Mouse (Mus musculus): ENCODE data around the gene Gm1113.

The Gm1113 gene

GRCm38 (mm10) chr9:35523941-35524411 lies 5.9 kb upstream of the Gm1113 start:
- peak; percentile 83 for DNase-seq

- DNase-seq: peak; percentile 49
Observed at GRCm38 (mm10) chr9:35523541-35523940, 5.5 kb upstream of the Gm1113 start.

GRCm38 (mm10) chr9:35522821-35523515 lies 4.9 kb upstream of the Gm1113 start:
- DNase-seq: no peak

GRCm38 (mm10) chr9:35522241-35522640 lies 4.2 kb upstream of the Gm1113 start:
- DNase-seq: no peak

- no peak for DNase-seq
Observed at GRCm38 (mm10) chr9:35520631-35521348, 2.7 kb upstream of the Gm1113 start.

- DNase-seq: no peak
Observed at GRCm38 (mm10) chr9:35516711-35517110, 1.4 kb downstream of the Gm1113 start.

- no peak for DNase-seq
Observed at GRCm38 (mm10) chr9:35516182-35516581, 1.9 kb downstream of the Gm1113 start.

- no peak for DNase-seq
Observed at GRCm38 (mm10) chr9:35513900-35514299, 4.2 kb downstream of the Gm1113 start.

GRCm38 (mm10) chr9:35508234-35508633 lies 9.8 kb downstream of the Gm1113 start:
- no peak for DNase-seq

GRCm38 (mm10) chr9:35502361-35503000 lies 15.6 kb downstream of the Gm1113 start:
- no peak for DNase-seq

- no peak for DNase-seq
Observed at GRCm38 (mm10) chr9:35499946-35500345, 18.1 kb downstream of the Gm1113 start.

- no peak for DNase-seq
Observed at GRCm38 (mm10) chr9:35495471-35495870, 22.6 kb downstream of the Gm1113 start.

GRCm38 (mm10) chr9:35494937-35495336 lies 23.1 kb downstream of the Gm1113 start:
- peak; percentile 15 for DNase-seq

GRCm38 (mm10) chr9:35493733-35494092 lies 24.4 kb downstream of the Gm1113 start:
- DNase-seq: no peak

GRCm38 (mm10) chr9:35493033-35493732 lies 24.9 kb downstream of the Gm1113 start:
- DNase-seq: peak; percentile 59

- no peak for DNase-seq
Observed at GRCm38 (mm10) chr9:35491109-35491866, 26.8 kb downstream of the Gm1113 start.

- DNase-seq: no peak
Observed at GRCm38 (mm10) chr9:35488496-35488895, 29.6 kb downstream of the Gm1113 start.

- no peak for DNase-seq
Observed at GRCm38 (mm10) chr9:35486616-35487015, 31.5 kb downstream of the Gm1113 start.

GRCm38 (mm10) chr9:35483949-35484348 lies 34.1 kb downstream of the Gm1113 start:
- no peak for DNase-seq

- DNase-seq: no peak
Observed at GRCm38 (mm10) chr9:35482014-35482898, 35.8 kb downstream of the Gm1113 start.

- no peak for DNase-seq
Observed at GRCm38 (mm10) chr9:35479456-35479855, 38.6 kb downstream of the Gm1113 start.

Measured in embryo, embryonic 11 days (tissue).